Mouse (Mus musculus) liver, embryonic 16.5 days (tissue): ENCODE results near the gene Gm28710. TPM values are rescaled to one million over a fixed set of nuclear protein-coding genes. Genes with fewer than 3 reads are reported as not detected.

Experiments
- ATAC-seq: fragments of 200-750 bp; cut with Nextera tagmentation; 2 replicates; pipeline ENCODE4 v1.8.0; 2017; ENCODE audit warnings: low read depth, mild to moderate bottlenecking, moderate number of reproducible peaks, moderate library complexity
- H3K27ac ChIP-seq: fragments of 300-500 bp; sonication (generic); 2 replicates; pipeline ENCODE4 v1.5.1; 2014; ENCODE audit warnings: mild to moderate bottlenecking, low read length
- H3K27me3 ChIP-seq: fragments of 300-500 bp; sonication (generic); 2 replicates; pipeline ENCODE4 v1.6.1; 2014; ENCODE audit warnings: low read depth, low read length, mixed read lengths; ENCODE audit not compliant: control insufficient read depth, insufficient read depth
- H3K36me3 ChIP-seq: fragments of 300-500 bp; sonication (generic); 2 replicates; pipeline ENCODE4 v1.6.1; 2014; ENCODE audit warnings: mild to moderate bottlenecking; ENCODE audit not compliant: control insufficient read depth, insufficient read depth
- H3K4me1 ChIP-seq: fragments of 300-500 bp; sonication (generic); 2 replicates; pipeline ENCODE4 v1.6.1; 2014; ENCODE audit warnings: low read depth, low read length, mixed read lengths; ENCODE audit not compliant: control insufficient read depth
- H3K4me2 ChIP-seq: fragments of 300-500 bp; sonication (generic); 2 replicates; pipeline ENCODE4 v1.6.1; 2014; ENCODE audit warnings: low read depth, low read length, mixed read lengths
- H3K4me3 ChIP-seq: fragments of 300-500 bp; sonication (generic); 2 replicates; pipeline ENCODE4 v1.5.1; 2014; ENCODE audit warnings: low read depth, mild to moderate bottlenecking, low read length
- H3K9ac ChIP-seq: fragments of 300-500 bp; sonication (generic); 2 replicates; pipeline ENCODE4 v1.6.1; 2014; ENCODE audit warnings: low read depth, low read length
- H3K9me3 ChIP-seq: fragments of 300-500 bp; sonication (generic); replicated peaks from 2 replicates; pipeline ENCODE4 v1.6.1; 2016; ENCODE audit warnings: low read length; ENCODE audit not compliant: control insufficient read depth
- WGBS: fragments of 180-500 bp; shearing (Covaris S2); extraction: QIAGEN DNeasy Blood & Tissue Kit; methylation state at CpG from one replicate; pipeline ENCODE4 v1.1.7; 2014; ENCODE audit not compliant: insufficient replicate concordance; 5-methylcytosine and 5-hydroxymethylcytosine counted together
- polyA plus RNA-seq: library from polyadenylated mRNA; unstranded; fragments of >200 nt; fragmentation: Nextera tagmentation; extraction: Ambion mirVana; gene quantifications from 2 replicates; pipeline ENCODE4 v1.2.1, GENCODE M21; 2015

Gm28710 gene
- polyA plus RNA-seq, 1 experiment from 2014 or later: not detected

- H3K27ac ChIP-seq: no peak overlapping the region
- no peaks in the 10 kb centered on the region for H3K27me3 ChIP-seq
- no peaks in the 10 kb centered on the region for H3K36me3 ChIP-seq
- H3K4me2 ChIP-seq: no peak overlapping the region
- 60% methylated on average over 8 of the region's 8 CpGs for WGBS
- no peaks in the 10 kb centered on the region for H3K9me3 ChIP-seq
- H3K4me3 ChIP-seq: no peak overlapping the region
- H3K4me1 ChIP-seq: no peaks in the 10 kb centered on the region
- H3K9ac ChIP-seq: no peak overlapping the region
- no peak for ATAC-seq
These were observed 128.2 kb downstream of the Gm28710 start for GRCm38 (mm10) chr5:16919791-16920190.

DNA sequence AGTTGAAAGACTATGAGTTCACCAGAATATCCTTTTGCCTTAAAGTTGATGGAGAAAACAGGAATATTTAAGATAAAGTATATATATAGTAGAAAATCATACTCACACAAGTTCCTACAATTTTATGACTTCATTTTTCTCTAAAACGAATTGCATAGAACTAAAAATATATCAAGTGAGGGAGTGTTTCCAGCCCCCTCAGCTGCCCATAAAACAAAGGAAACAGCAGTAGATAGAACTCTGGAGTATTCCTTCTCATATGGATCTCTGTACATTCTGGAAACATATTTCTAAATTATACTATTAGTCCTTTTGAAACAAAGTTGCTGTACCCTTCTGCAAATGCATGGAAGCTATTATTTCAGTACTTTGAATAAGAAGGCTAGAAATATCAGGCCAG is 130.9 kb downstream of the Gm28710 start:
- ATAC-seq: no peak
- WGBS: 32% methylated on average over 1 of the region's 1 CpGs
- Histone ChIP-seq H3K4me1 (no peaks in the 10 kb centered on the region), H3K36me3 (no peaks in the 10 kb centered on the region), H3K9me3 (no peaks in the 10 kb centered on the region), H3K27me3 (no peaks in the 10 kb centered on the region), H3K9ac (no peak overlapping the region), H3K27ac (no peak overlapping the region), H3K4me2 (no peak overlapping the region), H3K4me3 (no peak overlapping the region)

Other genes starting within 250 kb of the Gm28710 start
- 2.6 and 3.3 TPM in 2 replicates for gene Hgf, start 238.3 kb upstream of the Gm28710 start, polyA plus RNA-seq